Mouse (Mus musculus) retina, postnatal 1 day (tissue): ENCODE data around the gene Fam151a.
"Not testable (repeated sequence)": the region's sequence is repeated elsewhere in the genome, so short reads cannot be mapped to it uniquely, and the experiment has no call there.

ENCODE experiments used
- DNase-seq: peaks from one replicate; pipeline ENCODE4 v3.0.0-alpha.2; 2012

Fam151a gene

GRCm38 (mm10) chr4:106778116-106778788 is 44.6 kb downstream of the Fam151a start:
- DNase-seq: peak; percentile 96

GRCm38 (mm10) chr4:106780045-106780444 is 46.4 kb downstream of the Fam151a start:
- DNase-seq: peak; percentile 98

- no peak for DNase-seq
Measured at GRCm38 (mm10) chr4:106783137-106783536, 49.4 kb downstream of the Fam151a start.

- DNase-seq: no peak
Measured at GRCm38 (mm10) chr4:106784806-106785205, 51.1 kb downstream of the Fam151a start.

GRCm38 (mm10) chr4:106785345-106785744 is 51.7 kb downstream of the Fam151a start:
- DNase-seq: no peak

GRCm38 (mm10) chr4:106785753-106786540 is 52.3 kb downstream of the Fam151a start:
- peak; percentile 90 for DNase-seq

GRCm38 (mm10) chr4:106787830-106788229 is 54.1 kb downstream of the Fam151a start:
- no peak for DNase-seq

- no peak for DNase-seq
Measured at GRCm38 (mm10) chr4:106788627-106789026, 54.9 kb downstream of the Fam151a start.

GRCm38 (mm10) chr4:106789705-106790104 is 56.0 kb downstream of the Fam151a start:
- peak; percentile 53 for DNase-seq

- DNase-seq: not testable (repeated sequence)
Measured at GRCm38 (mm10) chr4:106790218-106790617, 56.5 kb downstream of the Fam151a start.

GRCm38 (mm10) chr4:106790938-106791337 is 57.2 kb downstream of the Fam151a start:
- no peak for DNase-seq

- no peak for DNase-seq
Measured at GRCm38 (mm10) chr4:106792276-106792675, 58.6 kb downstream of the Fam151a start.

GRCm38 (mm10) chr4:106793826-106794225 is 60.1 kb downstream of the Fam151a start:
- not testable (repeated sequence) for DNase-seq

GRCm38 (mm10) chr4:106794247-106794646 is 60.6 kb downstream of the Fam151a start:
- no peak for DNase-seq

GRCm38 (mm10) chr4:106795289-106795688 is 61.6 kb downstream of the Fam151a start:
- no peak for DNase-seq
